Mouse (Mus musculus) CH12.LX (cell line): ENCODE measurements around the gene Dnaja3. TPM values are rescaled to one million over a fixed set of nuclear protein-coding genes. Genes with fewer than 3 reads are reported as not detected.

Experiments used
- DNase-seq: peaks from one replicate; pipeline ENCODE4 v3.0.0-alpha.2; 2013; ENCODE audit errors: extremely low read depth
- H3K27ac ChIP-seq: 2 replicates; pipeline ENCODE4 v1.5.1; 2012; ENCODE audit warnings: low read depth, mild to moderate bottlenecking, control low read depth, moderate library complexity; ENCODE audit not compliant: insufficient read depth
- H3K27me3 ChIP-seq: replicated peaks from 2 replicates; pipeline ENCODE3; 2012; ENCODE audit warnings: inconsistent platforms
- H3K36me3 ChIP-seq, 2 experiments: replicated peaks in 1 of 2; 2 replicates each; pipeline versions ENCODE3 to v1.6.1; 2012; ENCODE audit warnings: inconsistent platforms in 1 of 2, low read length in 1 of 2, mild to moderate bottlenecking in 1 of 2, mixed read lengths in 1 of 2, moderate library complexity in 1 of 2; ENCODE audit not compliant: control insufficient read depth in 1 of 2, insufficient read depth in 1 of 2
- H3K4me1 ChIP-seq, 2 experiments: 2 replicates each; pipeline ENCODE4 v1.6.1; 2012; ENCODE audit warnings: inconsistent platforms in 1 of 2, moderate library complexity in 1 of 2; ENCODE audit not compliant: insufficient read depth in 2 of 2, control insufficient read depth in 1 of 2
- H3K4me2 ChIP-seq: 2 replicates; pipeline ENCODE4 v1.6.1; 2012; ENCODE audit warnings: low read depth, mild to moderate bottlenecking, control low read depth; ENCODE audit not compliant: poor library complexity, insufficient read depth, severe bottlenecking
- H3K4me3 ChIP-seq, 3 experiments: fragments of 150-350 bp in 1 of 3; sonication (generic) in 1 of 3; replicated peaks in 1 of 3; 2 replicates each; pipeline versions ENCODE3 to v1.5.1; 2011 to 2012; ENCODE audit warnings: low read depth in 2 of 3, low read length in 2 of 3, mild to moderate bottlenecking in 2 of 3, moderate library complexity in 2 of 3, control low read depth in 1 of 3, improper control_type of control experiment in 1 of 3, inconsistent platforms in 1 of 3, mixed read lengths in 1 of 3; ENCODE audit not compliant: poor library complexity in 1 of 3
- H3K79me2 ChIP-seq: replicated peaks from 2 replicates; pipeline ENCODE4 v1.6.1; 2012; ENCODE audit warnings: mild to moderate bottlenecking, moderate library complexity; ENCODE audit not compliant: control insufficient read depth, poor library complexity, insufficient read depth, severe bottlenecking; ENCODE audit errors: extremely low read depth
- H3K9ac ChIP-seq: 2 replicates; pipeline ENCODE4 v1.6.1; 2012; ENCODE audit warnings: low read depth, mild to moderate bottlenecking, control low read depth, moderate library complexity; ENCODE audit not compliant: insufficient read depth
- H3K9me3 ChIP-seq: replicated peaks from 2 replicates; pipeline ENCODE3; 2012; ENCODE audit warnings: low read length, inconsistent platforms, mixed read lengths
- CHD1 ChIP-seq: IDR thresholded peaks from 2 replicates; pipeline ENCODE4 v1.6.1; 2012; ENCODE audit warnings: low read depth, low read length, improper control_type of control experiment, inconsistent platforms
- CHD2 ChIP-seq: IDR thresholded peaks from 2 replicates; pipeline ENCODE4 v1.6.1; 2011; ENCODE audit warnings: low read length, improper control_type of control experiment
- CTCF ChIP-seq, 2 experiments: IDR thresholded peaks in 1 of 2; conservative IDR thresholded peaks in 1 of 2; 2 replicates each; pipeline ENCODE4 v1.5.1; 2011 to 2012; ENCODE audit warnings: low read depth in 2 of 2, low read length in 2 of 2, improper control_type of control experiment in 1 of 2, inconsistent platforms in 1 of 2, mild to moderate bottlenecking in 1 of 2, moderate library complexity in 1 of 2
- E2F4 ChIP-seq: IDR thresholded peaks from 2 replicates; pipeline ENCODE4 v1.6.1; 2011; ENCODE audit warnings: low read depth, low read length, improper control_type of control experiment; ENCODE audit not compliant: insufficient replicate concordance
- ELF1 ChIP-seq: IDR thresholded peaks from 2 replicates; pipeline ENCODE4 v1.6.1; 2014; ENCODE audit warnings: low read depth, mild to moderate bottlenecking, inconsistent platforms, low read length, improper control_type of control experiment
- EP300 ChIP-seq: IDR thresholded peaks from 2 replicates; pipeline ENCODE4 v1.6.1; 2011; ENCODE audit warnings: low read length, improper control_type of control experiment
- ETS1 ChIP-seq: conservative IDR thresholded peaks from 2 replicates; pipeline ENCODE4 v1.6.1; 2012; ENCODE audit warnings: low read depth, mild to moderate bottlenecking, inconsistent platforms, low read length, improper control_type of control experiment, moderate library complexity
- GABPA ChIP-seq: IDR thresholded peaks from 2 replicates; pipeline ENCODE4 v1.6.1; 2012; ENCODE audit warnings: low read depth, low read length, improper control_type of control experiment, inconsistent platforms; ENCODE audit not compliant: insufficient replicate concordance
- HCFC1 ChIP-seq: IDR thresholded peaks from 2 replicates; pipeline ENCODE4 v1.6.1; 2012; ENCODE audit warnings: low read depth, mild to moderate bottlenecking, inconsistent platforms, low read length, improper control_type of control experiment
- JUN ChIP-seq: IDR thresholded peaks from 2 replicates; pipeline ENCODE4 v1.6.1; 2011; ENCODE audit warnings: low read depth, mild to moderate bottlenecking, low read length, improper control_type of control experiment, moderate library complexity; ENCODE audit not compliant: insufficient read depth
- MAFK ChIP-seq: IDR thresholded peaks from 2 replicates; pipeline ENCODE4 v1.6.1; 2011; ENCODE audit warnings: low read length, improper control_type of control experiment; ENCODE audit not compliant: insufficient replicate concordance
- MAZ ChIP-seq: IDR thresholded peaks from 2 replicates; pipeline ENCODE4 v1.6.1; 2012; ENCODE audit warnings: low read depth, mild to moderate bottlenecking, inconsistent platforms, low read length, improper control_type of control experiment, moderate library complexity
- MEF2A ChIP-seq: IDR thresholded peaks from 2 replicates; pipeline ENCODE4 v1.6.1; 2014; ENCODE audit warnings: low read depth, mild to moderate bottlenecking, inconsistent platforms, low read length, improper control_type of control experiment, borderline replicate concordance
- MXI1 ChIP-seq: IDR thresholded peaks from 2 replicates; pipeline ENCODE4 v1.6.1; 2011; ENCODE audit warnings: mild to moderate bottlenecking, low read depth, low read length, improper control_type of control experiment
- NELFE ChIP-seq: IDR thresholded peaks from 2 replicates; pipeline ENCODE4 v1.6.1; 2011; ENCODE audit warnings: low read depth, low read length, improper control_type of control experiment
- PAX5 ChIP-seq: IDR thresholded peaks from 2 replicates; pipeline ENCODE4 v1.6.1; 2012; ENCODE audit warnings: low read length, inconsistent platforms, mixed read lengths
- RAD21 ChIP-seq: IDR thresholded peaks from 2 replicates; pipeline ENCODE4 v1.6.1; 2011; ENCODE audit warnings: low read depth, mild to moderate bottlenecking, low read length, improper control_type of control experiment, moderate library complexity
- RCOR1 ChIP-seq: conservative IDR thresholded peaks from 2 replicates; pipeline ENCODE4 v1.6.1; 2012; ENCODE audit warnings: low read depth, mild to moderate bottlenecking, inconsistent platforms, low read length, improper control_type of control experiment
- SIN3A ChIP-seq: IDR thresholded peaks from 2 replicates; pipeline ENCODE4 v1.6.1; 2012; ENCODE audit warnings: low read length, improper control_type of control experiment, inconsistent platforms
- TCF12 ChIP-seq: IDR thresholded peaks from 2 replicates; pipeline ENCODE4 v1.6.1; 2014; ENCODE audit warnings: low read depth, mild to moderate bottlenecking, inconsistent platforms, low read length, improper control_type of control experiment
- UBTF ChIP-seq: IDR thresholded peaks from 2 replicates; pipeline ENCODE4 v1.6.1; 2012; ENCODE audit warnings: low read depth, mild to moderate bottlenecking, inconsistent platforms, low read length, improper control_type of control experiment, moderate library complexity
- USF2 ChIP-seq: conservative IDR thresholded peaks from 2 replicates; pipeline ENCODE4 v1.6.1; 2011; ENCODE audit warnings: low read depth, low read length, improper control_type of control experiment
- ZC3H11A ChIP-seq: IDR thresholded peaks from 2 replicates; pipeline ENCODE4 v1.6.1; 2012; ENCODE audit warnings: low read depth, mild to moderate bottlenecking, inconsistent platforms, low read length, improper control_type of control experiment
- ZKSCAN1 ChIP-seq: IDR thresholded peaks from 2 replicates; pipeline ENCODE4 v1.6.1; 2012; ENCODE audit warnings: low read depth, inconsistent platforms, low read length, improper control_type of control experiment, borderline replicate concordance
- ZNF384 ChIP-seq: IDR thresholded peaks from 2 replicates; pipeline ENCODE4 v1.6.1; 2012; ENCODE audit warnings: low read depth, low read length, improper control_type of control experiment, inconsistent platforms
- dilution Hi-C: fragments of 300-500 bp; cut with MboI; formaldehyde crosslinking; loops from 2 replicates; pipeline ENCODE4 v1.14.3; 2020; ENCODE audit warnings: low sequenced_read_pairs; ENCODE audit not compliant: extremely low pct_unique_long_range_greater_than_20kb, extremely low pct_ligation_motif_present
- in situ Hi-C: fragments of 300-500 bp; cut with MboI; formaldehyde crosslinking; loops from 3 replicates; pipeline ENCODE4 v1.14.3; 2019; ENCODE audit warnings: low sequenced_read_pairs, low pct_ligation_motif_present, low pct_unique_long_range_greater_than_20kb, mixed read lengths
- polyA plus RNA-seq: library from polyadenylated mRNA; unstranded; fragments of >175 nt; gene quantifications from 2 replicates; pipeline ENCODE4 v1.2.1, GENCODE M21; 2012; ENCODE audit warnings: low read depth; ENCODE audit not compliant: insufficient read length
- total RNA-seq, 2 experiments: library from RNA; depleted of rRNA; stranded (reverse); fragments of 300-350 nt in 1 of 2; fragments of >200 nt in 1 of 2; gene quantifications; 2 replicates each; pipeline ENCODE4 v1.2.3; 2012 to 2014

The Dnaja3 gene
- total and polyA plus RNA-seq, 3 experiments, result 56.6 to 85.3 (median 80.4) TPM

DNA sequence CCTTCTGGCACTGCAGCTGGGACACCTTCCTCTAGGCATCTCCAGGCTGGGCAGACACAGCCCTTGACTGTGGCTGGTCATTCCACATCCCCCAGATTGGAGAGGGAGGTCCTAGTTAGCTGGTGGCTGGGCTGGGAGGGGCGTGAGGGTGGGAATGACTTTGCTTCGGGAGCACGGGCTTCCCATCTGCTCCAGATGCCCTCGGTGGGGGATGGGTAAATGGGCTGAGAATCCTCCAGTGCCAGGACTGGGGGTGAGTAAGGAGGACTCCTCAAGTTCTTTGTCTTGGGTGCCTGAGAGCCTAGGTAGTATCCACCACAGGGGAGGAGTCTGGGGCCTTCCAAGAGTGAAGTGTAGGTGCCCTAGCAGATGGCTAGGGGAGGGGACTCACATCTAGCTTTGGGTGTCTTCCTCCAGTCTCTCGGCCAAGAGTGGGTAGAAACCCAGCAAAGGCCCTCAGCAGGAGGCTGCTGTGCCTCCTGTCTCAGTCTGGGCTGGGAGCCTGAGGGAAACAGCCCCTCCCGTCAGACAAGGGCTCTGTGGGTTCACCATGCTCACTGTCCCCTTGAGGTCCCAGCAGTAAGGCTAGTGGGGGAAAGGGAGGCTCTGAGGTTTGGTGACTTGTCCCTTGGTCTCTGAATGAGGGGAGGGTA lies 40.8 kb upstream of the Dnaja3 start:
- Histone ChIP-seq H3K9me3 (no peaks in the 10 kb centered on the region), H3K36me3 (no peaks in the 10 kb centered on the region), H3K9ac (no peak overlapping the region), H3K79me2 (no peaks in the 10 kb centered on the region), H3K4me1 (peaks cover 14 to 30% of the 10 kb centered on the region in 2 experiments), H3K27ac (no peak overlapping the region), H3K4me3 (no peak overlapping the region), H3K4me2 (no peak overlapping the region), H3K27me3 (peaks cover 26% of the 10 kb centered on the region)
- TF ChIP-seq HCFC1 (no peak), MXI1 (no peak), E2F4 (no peak), ZC3H11A (no peak), RAD21 (no peak), CHD2 (no peak), ZNF384 (no peak), RCOR1 (no peak), TCF12 (no peak), JUN (no peak), EP300 (no peak), PAX5 (no peak), CTCF (conservative IDR thresholded peaks at IDR 0.05 in 1 of 2, IDR thresholded peaks at IDR 0.05 in 1 of 2; ENCODE audit: low read depth in 2 of 2, low read length in 2 of 2) (no peak), ZKSCAN1 (no peak), CHD1 (no peak)
- no peak for DNase-seq
- in situ Hi-C loops (no loop called here), dilution Hi-C loops (no loop called here)

DNA sequence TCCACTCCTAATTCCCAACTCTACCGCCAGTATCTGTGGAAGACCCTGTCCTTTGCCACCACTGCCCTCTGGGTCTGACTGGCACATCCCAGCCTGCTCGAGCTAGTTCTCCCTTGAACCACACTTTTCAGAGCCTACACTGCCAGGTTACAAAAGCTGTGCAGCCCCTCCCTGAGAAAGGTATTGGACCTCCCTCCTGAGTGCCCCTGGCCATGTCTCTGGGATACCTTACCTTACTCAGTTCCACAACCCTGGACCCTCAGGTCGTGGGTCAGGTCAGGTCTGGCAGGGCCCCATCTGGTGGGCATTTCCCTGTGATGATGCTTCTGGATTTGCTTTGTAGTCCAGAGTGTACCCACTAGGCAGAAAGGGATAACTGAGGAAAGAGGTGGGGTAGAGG lies 40.2 kb upstream of the Dnaja3 start:
- H3K9me3 ChIP-seq, result no peaks in the 10 kb centered on the region
- no peak for TF ChIP-seq SIN3A
- no peak for TF ChIP-seq MEF2A
- TF ChIP-seq CTCF (conservative IDR thresholded peaks at IDR 0.05 in 1 of 2, IDR thresholded peaks at IDR 0.05 in 1 of 2; ENCODE audit: low read depth in 2 of 2, low read length in 2 of 2), result no peak
- TF ChIP-seq USF2, result no peak
- no peak for TF ChIP-seq GABPA
- TF ChIP-seq UBTF, result no peak
- TF ChIP-seq RCOR1, result no peak
- no peak for TF ChIP-seq ELF1
- no peak for TF ChIP-seq PAX5
- no peak for TF ChIP-seq MAFK
- TF ChIP-seq ETS1, result no peak
- TF ChIP-seq NELFE, result no peak
- no peak for TF ChIP-seq ZNF384
- no peak for TF ChIP-seq MAZ
- no peak overlapping the region for H3K4me3 ChIP-seq
- no peak overlapping the region for H3K9ac ChIP-seq
- peaks cover 14 to 30% of the 10 kb centered on the region in 2 experiments for H3K4me1 ChIP-seq
- H3K36me3 ChIP-seq, result no peaks in the 10 kb centered on the region
- H3K79me2 ChIP-seq, result no peaks in the 10 kb centered on the region
- in situ Hi-C loops (no loop called here), dilution Hi-C loops (no loop called here)
- no peak overlapping the region for H3K4me2 ChIP-seq
- H3K27ac ChIP-seq, result no peak overlapping the region
- DNase-seq, result no peak
- H3K27me3 ChIP-seq, result peaks cover 26% of the 10 kb centered on the region
